ENCODE assay signal across 19 mouse cellular contexts in genomic region chr5:141720751-141721150, GRCm38 (mm10).
DNase-seq lines count a peak whose midpoint lies in the region; ATAC-seq lines count a peak whose summit lies in the region.
"Had no signal": no experiment of that assay in that cellular context is flagged by ENCODE, and none has a peak within 500 bp of the region (broad histone marks: within the 10 kb centered on the region; RNA-seq: fewer than 3 reads in every experiment).

No protein-coding gene starts in this region.

- peak; percentile 26 for DNase-seq in hindbrain, embryonic 14.5 days (ENCODE audit: low spot score)
- DNase-seq in embryo, embryonic 10.5 days (ENCODE audit: low spot score): peak; percentile 71
- DNase-seq in forelimb bud, embryonic 11.5 days (ENCODE audit: low read depth, low spot score): peak; percentile 75
- peak; percentile 33 for DNase-seq in neural tube, embryonic 11.5 days (ENCODE audit: low spot score)
- DNase-seq in urinary bladder, adult 18-20 months (ENCODE audit: low spot score in 2 of 2): no peak
- DNase-seq in lung, postnatal 4 days: no peak
- DNase-seq: adrenal gland, postnatal 10 days; cerebellum, adult 8-10 months; heart, postnatal 14 days; liver; lung, adult 18-20 months; lung, postnatal 36 days; thymus, postnatal 36 days had no signal

- H3K9ac ChIP-seq in hindbrain, embryonic 14.5 days: no peak overlapping the region
- H3K9ac ChIP-seq in hindbrain, embryonic 13.5 days: no peak overlapping the region
- no peak overlapping the region for H3K9ac ChIP-seq in neural tube, embryonic 11.5 days (ENCODE audit: low read length)
- H3K9ac ChIP-seq: embryonic facial prominence, embryonic 13.5 days; forebrain, embryonic 15.5 days; intestine, embryonic 15.5 days; kidney, embryonic 15.5 days had no signal

- no peak overlapping the region for H3K4me3 ChIP-seq in hindbrain, embryonic 14.5 days (replicated peaks; ENCODE audit: low read length)
- no peak overlapping the region for H3K4me3 ChIP-seq in hindbrain, embryonic 13.5 days
- no peak overlapping the region for H3K4me3 ChIP-seq in neural tube, embryonic 11.5 days (ENCODE audit: low read depth, low read length)
- H3K4me3 ChIP-seq: embryonic facial prominence, embryonic 13.5 days; forebrain, embryonic 15.5 days; intestine, embryonic 15.5 days; kidney, embryonic 15.5 days had no signal

- ATAC-seq in hindbrain, embryonic 14.5 days (ENCODE audit: low FRiP score): no peak
- no peak for ATAC-seq in hindbrain, embryonic 13.5 days (ENCODE audit: low FRiP score)
- ATAC-seq in neural tube, embryonic 11.5 days (ENCODE audit: insufficient read depth, low FRiP score, low TSS enrichment): no peak
- ATAC-seq: forebrain, embryonic 15.5 days; intestine, embryonic 15.5 days had no signal

- no peak overlapping the region for H3K27ac ChIP-seq in hindbrain, embryonic 14.5 days
- H3K27ac ChIP-seq in hindbrain, embryonic 13.5 days: no peak overlapping the region
- H3K27ac ChIP-seq in neural tube, embryonic 11.5 days (ENCODE audit: low read depth, low read length): no peak overlapping the region
- H3K27ac ChIP-seq: embryonic facial prominence, embryonic 13.5 days; forebrain, embryonic 15.5 days; intestine, embryonic 15.5 days; kidney, embryonic 15.5 days had no signal

- H3K4me1 ChIP-seq in hindbrain, embryonic 14.5 days (replicated peaks; ENCODE audit: control insufficient read depth, insufficient read depth, low read length): no peaks in the 10 kb centered on the region
- H3K4me1 ChIP-seq in hindbrain, embryonic 13.5 days (replicated peaks): peaks cover 9% of the 10 kb centered on the region; the same call in 1 of the 2 replicates
- no peaks in the 10 kb centered on the region for H3K4me1 ChIP-seq in neural tube, embryonic 11.5 days (ENCODE audit: control insufficient read depth, insufficient read depth, low read length)
- H3K4me1 ChIP-seq: intestine, embryonic 15.5 days; kidney, embryonic 15.5 days had no signal

- 38% methylated on average over 3 of the region's 3 CpGs for WGBS in hindbrain, embryonic 14.5 days
- WGBS in hindbrain, embryonic 13.5 days: 38% methylated on average over 3 of the region's 3 CpGs
- 41% methylated on average over 3 of the region's 3 CpGs for WGBS in neural tube, embryonic 11.5 days

- H3K36me3 ChIP-seq in hindbrain, embryonic 14.5 days (replicated peaks; ENCODE audit: control insufficient read depth, insufficient read depth): no peaks in the 10 kb centered on the region
- H3K36me3 ChIP-seq in hindbrain, embryonic 13.5 days: no peaks in the 10 kb centered on the region
- no peaks in the 10 kb centered on the region for H3K36me3 ChIP-seq in neural tube, embryonic 11.5 days (ENCODE audit: control insufficient read depth, insufficient read depth, low read length)
- H3K36me3 ChIP-seq: embryonic facial prominence, embryonic 13.5 days; forebrain, embryonic 15.5 days; G1E; intestine, embryonic 15.5 days; kidney, embryonic 15.5 days had no signal

- no peaks in the 10 kb centered on the region for H3K9me3 ChIP-seq in hindbrain, embryonic 14.5 days (ENCODE audit: control insufficient read depth, low read length)
- no peaks in the 10 kb centered on the region for H3K9me3 ChIP-seq in hindbrain, embryonic 13.5 days
- H3K9me3 ChIP-seq in neural tube, embryonic 11.5 days (ENCODE audit: control insufficient read depth, low read length): no peaks in the 10 kb centered on the region
- H3K9me3 ChIP-seq: forebrain, embryonic 15.5 days; kidney, embryonic 15.5 days had no signal

- H3K4me2 ChIP-seq in hindbrain, embryonic 14.5 days (replicated peaks): no peak overlapping the region
- no peak overlapping the region for H3K4me2 ChIP-seq in hindbrain, embryonic 13.5 days
- H3K4me2 ChIP-seq in neural tube, embryonic 11.5 days (ENCODE audit: low read depth): no peak overlapping the region
- H3K4me2 ChIP-seq: embryonic facial prominence, embryonic 13.5 days; forebrain, embryonic 15.5 days; intestine, embryonic 15.5 days; kidney, embryonic 15.5 days had no signal

- no peaks in the 10 kb centered on the region for H3K27me3 ChIP-seq in hindbrain, embryonic 14.5 days (ENCODE audit: control insufficient read depth, insufficient read depth, low read length)
- no peaks in the 10 kb centered on the region for H3K27me3 ChIP-seq in hindbrain, embryonic 13.5 days
- no peaks in the 10 kb centered on the region for H3K27me3 ChIP-seq in neural tube, embryonic 11.5 days (ENCODE audit: control insufficient read depth, insufficient read depth, low read length)
- H3K27me3 ChIP-seq: embryonic facial prominence, embryonic 13.5 days; forebrain, embryonic 15.5 days; intestine, embryonic 15.5 days; kidney, embryonic 15.5 days had no signal

Comparison
In these comparisons a context has a peak if more than half of its experiments do, and no peak if none do; other contexts are left out.
1. DNase-seq: peak in hindbrain, embryonic 14.5 days (single experiment), embryo, embryonic 10.5 days (single experiment), forelimb bud, embryonic 11.5 days (single experiment) and neural tube, embryonic 11.5 days (single experiment); none in urinary bladder, adult 18-20 months (0 of 2) and lung, postnatal 4 days (0 of 2).